Mouse (Mus musculus) neural tube, embryonic 11.5 days (tissue): ENCODE data around the gene Nmt2. TPM values are rescaled to one million over a fixed set of nuclear protein-coding genes. Genes with fewer than 3 reads are reported as not detected.

ENCODE experiments used
- ATAC-seq: fragments of 200-750 bp; cut with Nextera tagmentation; 2 replicates; pipeline ENCODE4 v1.8.0; 2017; ENCODE audit warnings: moderate number of reproducible peaks, mild to moderate bottlenecking, moderate TSS enrichment, moderate library complexity; ENCODE audit not compliant: insufficient read depth, low FRiP score, low TSS enrichment
- DNase-seq: peaks from one replicate; pipeline ENCODE4 v3.0.0-alpha.2; 2015; ENCODE audit warnings: low spot score
- H3K27ac ChIP-seq: fragments of 300-500 bp; sonication (generic); 2 replicates; pipeline ENCODE4 v1.5.1; 2014; ENCODE audit warnings: low read depth, mild to moderate bottlenecking, low read length
- H3K27me3 ChIP-seq: fragments of 300-500 bp; sonication (generic); 2 replicates; pipeline ENCODE4 v1.6.1; 2014; ENCODE audit warnings: mild to moderate bottlenecking, low read length, mixed read lengths; ENCODE audit not compliant: control insufficient read depth, insufficient read depth
- H3K36me3 ChIP-seq: fragments of 300-500 bp; sonication (generic); 2 replicates; pipeline ENCODE4 v1.6.1; 2014; ENCODE audit warnings: mild to moderate bottlenecking, low read length, moderate library complexity, mixed read lengths; ENCODE audit not compliant: control insufficient read depth, insufficient read depth
- H3K4me1 ChIP-seq: fragments of 300-500 bp; sonication (generic); 2 replicates; pipeline ENCODE4 v1.6.1; 2014; ENCODE audit warnings: low read length, mixed read lengths; ENCODE audit not compliant: control insufficient read depth, insufficient read depth
- H3K4me2 ChIP-seq: fragments of 300-500 bp; sonication (generic); 2 replicates; pipeline ENCODE4 v1.6.1; 2014; ENCODE audit warnings: low read depth, mild to moderate bottlenecking, moderate library complexity
- H3K4me3 ChIP-seq: fragments of 300-500 bp; sonication (generic); 2 replicates; pipeline ENCODE4 v1.5.1; 2014; ENCODE audit warnings: low read depth, low read length
- H3K9ac ChIP-seq: fragments of 300-500 bp; sonication (generic); 2 replicates; pipeline ENCODE4 v1.6.1; 2014; ENCODE audit warnings: mild to moderate bottlenecking, low read length
- H3K9me3 ChIP-seq: fragments of 300-500 bp; sonication (generic); 2 replicates; pipeline ENCODE4 v1.6.1; 2016; ENCODE audit warnings: low read length; ENCODE audit not compliant: control insufficient read depth
- WGBS: fragments of 180-500 bp; shearing (Covaris S2); extraction: QIAGEN DNeasy Blood & Tissue Kit; methylation state at CpG from one replicate; pipeline ENCODE4 v1.1.7; 2014; 5-methylcytosine and 5-hydroxymethylcytosine counted together
- polyA plus RNA-seq: library from polyadenylated mRNA; unstranded; fragments of >200 nt; fragmentation: Nextera tagmentation; extraction: Ambion mirVana; gene quantifications from 2 replicates; pipeline ENCODE4 v1.2.1, GENCODE M21; 2014

Gene Nmt2
- 53.4 and 56.0 TPM in 2 replicates for polyA plus RNA-seq

- peak; percentile 96 for ATAC-seq
- Histone ChIP-seq H3K27me3 (no peaks in the 10 kb centered on the region), H3K27ac (peak within 1 kb of the TSS; percentile 86), H3K9ac (peak within 1 kb of the TSS; percentile 81), H3K4me3 (peak within 1 kb of the TSS; percentile 82), H3K36me3 (no peaks in the 10 kb centered on the region), H3K4me1 (peaks cover 2% of the 10 kb centered on the region; the same call in 1 of the 2 replicates), H3K4me2 (peak within 1 kb of the TSS; percentile 80), H3K9me3 (no peaks in the 10 kb centered on the region)
- DNase-seq = peak; percentile 100
- WGBS = under 1% methylated on average over 82 of the region's 88 CpGs
Observed at GRCm38 (mm10) chr2:3283602-3284472, at the start of gene Nmt2. TSS of gene Nmt2 (plus strand) at chr2:3284212.

- Histone ChIP-seq H3K27me3 (no peaks in the 10 kb centered on the region), H3K4me2 (no peak overlapping the region), H3K27ac (no peak overlapping the region), H3K4me3 (no peak overlapping the region), H3K4me1 (no peaks in the 10 kb centered on the region), H3K36me3 (no peaks in the 10 kb centered on the region), H3K9ac (no peak overlapping the region), H3K9me3 (no peaks in the 10 kb centered on the region)
- DNase-seq (no peak), ATAC-seq (no peak)
- 83% methylated on average over 5 of the region's 5 CpGs for WGBS
Observed at GRCm38 (mm10) chr2:3239255-3239654, 44.8 kb upstream of the Nmt2 start.

- no peak for ATAC-seq
- no peak for DNase-seq
- Histone ChIP-seq H3K9ac (no peak overlapping the region), H3K27me3 (no peaks in the 10 kb centered on the region), H3K9me3 (no peaks in the 10 kb centered on the region), H3K27ac (no peak overlapping the region), H3K36me3 (no peaks in the 10 kb centered on the region), H3K4me1 (no peaks in the 10 kb centered on the region), H3K4me2 (no peak overlapping the region), H3K4me3 (no peak overlapping the region)
- WGBS = 75% methylated on average over 3 of the region's 3 CpGs
Observed at GRCm38 (mm10) chr2:3244251-3244650, 39.8 kb upstream of the Nmt2 start.

GRCm38 (mm10) chr2:3251309-3251708, 32.7 kb upstream of the Nmt2 start:
- no peaks in the 10 kb centered on the region for H3K36me3 ChIP-seq
- ATAC-seq (no peak), DNase-seq (no peak)
- H3K4me3 ChIP-seq = no peak overlapping the region
- H3K9ac ChIP-seq = no peak overlapping the region
- H3K27me3 ChIP-seq = no peaks in the 10 kb centered on the region
- H3K4me2 ChIP-seq = no peak overlapping the region
- H3K9me3 ChIP-seq = no peaks in the 10 kb centered on the region
- no peaks in the 10 kb centered on the region for H3K4me1 ChIP-seq
- H3K27ac ChIP-seq = no peak overlapping the region
- WGBS = 83% methylated on average over 2 of the region's 2 CpGs

- H3K9ac ChIP-seq = no peak overlapping the region
- H3K4me3 ChIP-seq = no peak overlapping the region
- no peaks in the 10 kb centered on the region for H3K4me1 ChIP-seq
- DNase-seq = no peak
- H3K27ac ChIP-seq = no peak overlapping the region
- no peaks in the 10 kb centered on the region for H3K36me3 ChIP-seq
- WGBS = 84% methylated on average over 3 of the region's 3 CpGs
- no peak for ATAC-seq
- no peak overlapping the region for H3K4me2 ChIP-seq
- no peaks in the 10 kb centered on the region for H3K9me3 ChIP-seq
- no peaks in the 10 kb centered on the region for H3K27me3 ChIP-seq
Observed at GRCm38 (mm10) chr2:3266466-3266865, 17.5 kb upstream of the Nmt2 start.

GRCm38 (mm10) chr2:3267879-3268278, 16.1 kb upstream of the Nmt2 start:
- ATAC-seq = no peak
- no peaks in the 10 kb centered on the region for H3K36me3 ChIP-seq
- H3K4me3 ChIP-seq = no peak overlapping the region
- no peaks in the 10 kb centered on the region for H3K27me3 ChIP-seq
- H3K4me2 ChIP-seq = no peak overlapping the region
- DNase-seq = no peak
- 43% methylated on average over 3 of the region's 3 CpGs for WGBS
- no peak overlapping the region for H3K9ac ChIP-seq
- H3K27ac ChIP-seq = no peak overlapping the region
- no peaks in the 10 kb centered on the region for H3K4me1 ChIP-seq
- H3K9me3 ChIP-seq = no peaks in the 10 kb centered on the region

GRCm38 (mm10) chr2:3273349-3273748, 10.7 kb upstream of the Nmt2 start:
- no peak for ATAC-seq
- no peak overlapping the region for H3K4me3 ChIP-seq
- 85% methylated on average over 2 of the region's 2 CpGs for WGBS

GRCm38 (mm10) chr2:3276106-3276505, 7.9 kb upstream of the Nmt2 start:
- no peaks in the 10 kb centered on the region for H3K9me3 ChIP-seq
- ATAC-seq = no peak
- WGBS = 73% methylated on average over 2 of the region's 2 CpGs
- DNase-seq = no peak
- H3K9ac ChIP-seq = no peak overlapping the region
- H3K36me3 ChIP-seq = no peaks in the 10 kb centered on the region
- H3K27ac ChIP-seq = no peak overlapping the region
- no peaks in the 10 kb centered on the region for H3K27me3 ChIP-seq
- no peaks in the 10 kb centered on the region for H3K4me1 ChIP-seq
- no peak overlapping the region for H3K4me2 ChIP-seq
- H3K4me3 ChIP-seq = no peak overlapping the region

More at GRCm38 (mm10) chr2:3273349-3273748, 10.7 kb upstream of the Nmt2 start:
- H3K4me1 ChIP-seq = no peaks in the 10 kb centered on the region
- H3K9me3 ChIP-seq = no peaks in the 10 kb centered on the region
- no peak overlapping the region for H3K27ac ChIP-seq
- DNase-seq = no peak
- no peaks in the 10 kb centered on the region for H3K36me3 ChIP-seq
- H3K9ac ChIP-seq = no peak overlapping the region
- H3K27me3 ChIP-seq = no peaks in the 10 kb centered on the region
- no peak overlapping the region for H3K4me2 ChIP-seq

GRCm38 (mm10) chr2:3277502-3277901, 6.5 kb upstream of the Nmt2 start:
- no peak overlapping the region for H3K4me2 ChIP-seq
- no peak overlapping the region for H3K9ac ChIP-seq
- no peaks in the 10 kb centered on the region for H3K27me3 ChIP-seq
- H3K4me3 ChIP-seq = no peak overlapping the region
- H3K36me3 ChIP-seq = no peaks in the 10 kb centered on the region
- WGBS = 81% methylated on average over 7 of the region's 7 CpGs
- ATAC-seq = no peak
- H3K4me1 ChIP-seq = no peaks in the 10 kb centered on the region
- no peak for DNase-seq
- H3K27ac ChIP-seq = no peak overlapping the region
- H3K9me3 ChIP-seq = no peaks in the 10 kb centered on the region
